Mouse (Mus musculus) heart, embryonic 10.5 days (tissue): ENCODE measurements at regions not wholly inside any gene's neighbourhood (a gene's known extent, or its start where the extent isn't known, plus 50 kb on each side); places are given as distances from the start of the nearest gene placed in this dataset.

Experiments
- DNase-seq: peaks from one replicate; pipeline ENCODE4 v3.0.0-alpha.2; 2017; ENCODE audit warnings: low spot score
- H3K27ac ChIP-seq: fragments of 300-500 bp; sonication (generic); 2 replicates; pipeline ENCODE4 v1.5.1; 2016; ENCODE audit warnings: mild to moderate bottlenecking
- H3K27me3 ChIP-seq: fragments of 300-500 bp; sonication (generic); 2 replicates; pipeline ENCODE4 v1.6.1; 2016; ENCODE audit warnings: mild to moderate bottlenecking; ENCODE audit not compliant: poor library complexity, insufficient read depth, severe bottlenecking
- H3K36me3 ChIP-seq: fragments of 300-500 bp; sonication (generic); 2 replicates; pipeline ENCODE4 v1.6.1; 2016; ENCODE audit warnings: mild to moderate bottlenecking, moderate library complexity
- H3K4me1 ChIP-seq: fragments of 300-500 bp; sonication (generic); 2 replicates; pipeline ENCODE4 v1.6.1; 2016; ENCODE audit warnings: mild to moderate bottlenecking
- H3K4me3 ChIP-seq: fragments of 300-500 bp; sonication (generic); 2 replicates; pipeline ENCODE4 v1.5.1; 2016; ENCODE audit warnings: mild to moderate bottlenecking, moderate library complexity
- H3K9me3 ChIP-seq: fragments of 300-500 bp; sonication (generic); 2 replicates; pipeline ENCODE4 v1.6.1; 2016; ENCODE audit warnings: mild to moderate bottlenecking, moderate library complexity
- WGBS: fragments of 180-500 bp; shearing (Covaris S2); methylation state at CpG from one replicate; pipeline ENCODE4 v1.1.7; 2016; 5-methylcytosine and 5-hydroxymethylcytosine counted together

- no peaks in the 10 kb centered on the region for H3K27me3 ChIP-seq
- no peak for DNase-seq
- no peaks in the 10 kb centered on the region for H3K36me3 ChIP-seq
- no peak overlapping the region for H3K4me3 ChIP-seq
- no peaks in the 10 kb centered on the region for H3K9me3 ChIP-seq
- WGBS, result 89% methylated on average over 2 of the region's 2 CpGs
- no peak overlapping the region for H3K27ac ChIP-seq
- H3K4me1 ChIP-seq, result peaks cover 9% of the 10 kb centered on the region
Observed at GRCm38 (mm10) chr9:116331406-116331805, 156.2 kb upstream of the Tgfbr2 start.

GRCm38 (mm10) chr9:116330796-116331195 lies 155.6 kb upstream of the Tgfbr2 start:
- DNase-seq, result no peak
- H3K27ac ChIP-seq, result no peak overlapping the region

GRCm38 (mm10) chr9:116329147-116329546 lies 154.0 kb upstream of the Tgfbr2 start:
- H3K36me3 ChIP-seq, result no peaks in the 10 kb centered on the region
- H3K27me3 ChIP-seq, result no peaks in the 10 kb centered on the region
- H3K27ac ChIP-seq, result no peak overlapping the region
- peaks cover 15% of the 10 kb centered on the region for H3K4me1 ChIP-seq
- WGBS, result 74% methylated on average over 5 of the region's 5 CpGs
- no peak for DNase-seq
- H3K4me3 ChIP-seq, result no peak overlapping the region
- no peaks in the 10 kb centered on the region for H3K9me3 ChIP-seq

More at GRCm38 (mm10) chr9:116330796-116331195, 155.6 kb upstream of the Tgfbr2 start:
- Histone ChIP-seq H3K9me3 (no peaks in the 10 kb centered on the region), H3K4me3 (no peak overlapping the region), H3K4me1 (peaks cover 9% of the 10 kb centered on the region), H3K36me3 (no peaks in the 10 kb centered on the region), H3K27me3 (no peaks in the 10 kb centered on the region)
- WGBS, result 52% methylated on average over 5 of the region's 5 CpGs

GRCm38 (mm10) chr9:116328201-116328600 lies 153.0 kb upstream of the Tgfbr2 start:
- no peaks in the 10 kb centered on the region for H3K27me3 ChIP-seq
- peaks cover 19% of the 10 kb centered on the region for H3K4me1 ChIP-seq
- whole genome bisulfite sequencing, result 13% methylated on average over 3 of the region's 3 CpGs
- H3K9me3 ChIP-seq, result no peaks in the 10 kb centered on the region
- H3K36me3 ChIP-seq, result no peaks in the 10 kb centered on the region
- peak overlapping the region; percentile 22; the same call in 1 of the 2 replicates for H3K27ac ChIP-seq
- no peak for DNase-seq
- H3K4me3 ChIP-seq, result no peak overlapping the region

- no peaks in the 10 kb centered on the region for H3K27me3 ChIP-seq
- no peak for DNase-seq
- H3K4me1 ChIP-seq, result peaks cover 19% of the 10 kb centered on the region
- H3K27ac ChIP-seq, result no peak overlapping the region
- no peaks in the 10 kb centered on the region for H3K9me3 ChIP-seq
- H3K36me3 ChIP-seq, result no peaks in the 10 kb centered on the region
- H3K4me3 ChIP-seq, result no peak overlapping the region
- 93% methylated on average over 2 of the region's 2 CpGs for WGBS
Observed at GRCm38 (mm10) chr9:116327080-116327479, 151.9 kb upstream of the Tgfbr2 start.

GRCm38 (mm10) chr9:116324971-116325370 lies 149.8 kb upstream of the Tgfbr2 start:
- Histone ChIP-seq H3K27ac (0 out of 2 replicates have a peak overlapping the region, but pooled peaks have one; percentile 67), H3K27me3 (no peaks in the 10 kb centered on the region), H3K36me3 (no peaks in the 10 kb centered on the region), H3K9me3 (no peaks in the 10 kb centered on the region), H3K4me3 (no peak overlapping the region), H3K4me1 (peaks cover 19% of the 10 kb centered on the region)
- WGBS, result 51% methylated on average over 4 of the region's 4 CpGs
- no peak for DNase-seq

GRCm38 (mm10) chr9:116323871-116324721 lies 148.9 kb upstream of the Tgfbr2 start:
- no peak for DNase-seq
- peaks cover 19% of the 10 kb centered on the region for H3K4me1 ChIP-seq
- H3K27ac ChIP-seq, result peak overlapping the region; percentile 67
- no peak overlapping the region for H3K4me3 ChIP-seq
- H3K9me3 ChIP-seq, result no peaks in the 10 kb centered on the region
- H3K27me3 ChIP-seq, result no peaks in the 10 kb centered on the region
- WGBS, result 78% methylated on average over 9 of the region's 9 CpGs
- H3K36me3 ChIP-seq, result no peaks in the 10 kb centered on the region

- 82% methylated on average over 6 of the region's 6 CpGs for WGBS
- Histone ChIP-seq H3K36me3 (no peaks in the 10 kb centered on the region), H3K9me3 (no peaks in the 10 kb centered on the region), H3K4me1 (peaks cover 10% of the 10 kb centered on the region), H3K4me3 (no peak overlapping the region), H3K27ac (no peak overlapping the region), H3K27me3 (no peaks in the 10 kb centered on the region)
- no peak for DNase-seq
Observed at GRCm38 (mm10) chr9:116321908-116322307, 146.7 kb upstream of the Tgfbr2 start.

- H3K9me3 ChIP-seq, result no peaks in the 10 kb centered on the region
- no peak overlapping the region for H3K27ac ChIP-seq
- H3K36me3 ChIP-seq, result no peaks in the 10 kb centered on the region
- peaks cover 12% of the 10 kb centered on the region for H3K4me1 ChIP-seq
- no peaks in the 10 kb centered on the region for H3K27me3 ChIP-seq
- H3K4me3 ChIP-seq, result no peak overlapping the region
- WGBS, result 74% methylated on average over 3 of the region's 3 CpGs
- no peak for DNase-seq
Observed at GRCm38 (mm10) chr9:116319421-116319820, 144.3 kb upstream of the Tgfbr2 start.

- WGBS, result 65% methylated on average over 4 of the region's 4 CpGs
- Histone ChIP-seq H3K4me3 (no peak overlapping the region), H3K9me3 (no peaks in the 10 kb centered on the region), H3K36me3 (no peaks in the 10 kb centered on the region), H3K4me1 (peaks cover 5% of the 10 kb centered on the region), H3K27ac (no peak overlapping the region), H3K27me3 (no peaks in the 10 kb centered on the region)
- no peak for DNase-seq
Observed at GRCm38 (mm10) chr9:116316582-116317095, 141.5 kb upstream of the Tgfbr2 start.

- Histone ChIP-seq H3K9me3 (no peaks in the 10 kb centered on the region), H3K36me3 (no peaks in the 10 kb centered on the region), H3K27ac (no peak overlapping the region), H3K27me3 (no peaks in the 10 kb centered on the region), H3K4me1 (peaks cover 5% of the 10 kb centered on the region; the same call in 1 of the 2 replicates), H3K4me3 (no peak overlapping the region)
- DNase-seq, result no peak
Observed at GRCm38 (mm10) chr9:116314803-116315202, 139.6 kb upstream of the Tgfbr2 start.

GRCm38 (mm10) chr9:116313932-116314790 lies 139.0 kb upstream of the Tgfbr2 start:
- Histone ChIP-seq H3K9me3 (no peaks in the 10 kb centered on the region), H3K4me1 (peaks cover 5% of the 10 kb centered on the region; the same call in 1 of the 2 replicates), H3K4me3 (no peak overlapping the region), H3K36me3 (no peaks in the 10 kb centered on the region), H3K27ac (no peak overlapping the region), H3K27me3 (no peaks in the 10 kb centered on the region)
- 59% methylated on average over 14 of the region's 14 CpGs for WGBS
- no peak for DNase-seq

- Histone ChIP-seq H3K9me3 (no peaks in the 10 kb centered on the region), H3K4me3 (no peak overlapping the region), H3K4me1 (peaks cover 5% of the 10 kb centered on the region; the same call in 1 of the 2 replicates), H3K36me3 (no peaks in the 10 kb centered on the region), H3K27me3 (no peaks in the 10 kb centered on the region), H3K27ac (no peak overlapping the region)
- no peak for DNase-seq
- WGBS, result 63% methylated on average over 3 of the region's 3 CpGs
Observed at GRCm38 (mm10) chr9:116311364-116311763, 136.2 kb upstream of the Tgfbr2 start.
